Comparison of ENCODE assay signal across 20 mouse cellular contexts in genomic region chr1:41286221-41286620, GRCm38 (mm10).
DNase-seq lines count a peak whose midpoint lies in the region; ATAC-seq and TF ChIP-seq lines count a peak whose summit lies in the region.
"Had no signal": no experiment of that assay in that cellular context is flagged by ENCODE, and none has a peak within 500 bp of the region (broad histone marks: within the 10 kb centered on the region; RNA-seq: fewer than 3 reads in every experiment).

No protein-coding gene starts in this region.

- no peaks in the 10 kb centered on the region for H3K36me3 ChIP-seq in hindbrain, embryonic 15.5 days
- H3K36me3 ChIP-seq in hindbrain, embryonic 16.5 days (ENCODE audit: control insufficient read depth, insufficient read depth, low read length), result no peaks in the 10 kb centered on the region
- no peaks in the 10 kb centered on the region for H3K36me3 ChIP-seq in midbrain, postnatal 0 days (ENCODE audit: insufficient read depth, low read length)
- H3K36me3 ChIP-seq in midbrain, embryonic 15.5 days (replicated peaks), result no peaks in the 10 kb centered on the region
- H3K36me3 ChIP-seq: embryonic facial prominence, embryonic 12.5 days; embryonic facial prominence, embryonic 15.5 days; hindbrain, embryonic 12.5 days; intestine, embryonic 15.5 days had no signal

- peak; percentile 12 for DNase-seq in adrenal gland, postnatal 25 days
- DNase-seq in adrenal gland, adult 2 months, result no peak
- peak; percentile 34 to 63 for DNase-seq in cerebellum, postnatal 25 days
- no peak for DNase-seq in cerebellum, adult 11 months
- peak; percentile 46 for DNase-seq in midbrain, postnatal 0 days (ENCODE audit: low spot score)
- DNase-seq: adrenal gland, postnatal 10 days; gastrocnemius, postnatal 10 days; gastrocnemius, postnatal 36 days; kidney, adult 11 months; kidney, adult 8-10 months had no signal

- H3K4me1 ChIP-seq in hindbrain, embryonic 15.5 days (replicated peaks), result no peaks in the 10 kb centered on the region
- H3K4me1 ChIP-seq in hindbrain, embryonic 16.5 days (ENCODE audit: control insufficient read depth, insufficient read depth, low read depth, low read length), result no peaks in the 10 kb centered on the region
- no peaks in the 10 kb centered on the region for H3K4me1 ChIP-seq in midbrain, postnatal 0 days (ENCODE audit: insufficient read depth, low read length)
- H3K4me1 ChIP-seq in midbrain, embryonic 15.5 days, result no peaks in the 10 kb centered on the region
- H3K4me1 ChIP-seq: embryonic facial prominence, embryonic 12.5 days; embryonic facial prominence, embryonic 15.5 days; hindbrain, embryonic 12.5 days; intestine, embryonic 15.5 days had no signal

- no peak overlapping the region for H3K27ac ChIP-seq in hindbrain, embryonic 15.5 days (replicated peaks)
- no peak overlapping the region for H3K27ac ChIP-seq in hindbrain, embryonic 16.5 days (ENCODE audit: low read depth, low read length)
- no peak overlapping the region for H3K27ac ChIP-seq in midbrain, postnatal 0 days (ENCODE audit: low read depth, low read length)
- H3K27ac ChIP-seq in midbrain, embryonic 15.5 days, result no peak overlapping the region
- H3K27ac ChIP-seq: embryonic facial prominence, embryonic 12.5 days; embryonic facial prominence, embryonic 15.5 days; hindbrain, embryonic 12.5 days; intestine, embryonic 15.5 days had no signal

- H3K4me2 ChIP-seq in hindbrain, embryonic 15.5 days, result no peak overlapping the region
- H3K4me2 ChIP-seq in hindbrain, embryonic 16.5 days (ENCODE audit: low read length), result no peak overlapping the region
- no peak overlapping the region for H3K4me2 ChIP-seq in midbrain, postnatal 0 days (ENCODE audit: low read depth, low read length, poor library complexity, severe bottlenecking)
- no peak overlapping the region for H3K4me2 ChIP-seq in midbrain, embryonic 15.5 days
- H3K4me2 ChIP-seq: embryonic facial prominence, embryonic 12.5 days; embryonic facial prominence, embryonic 15.5 days; heart, embryonic 11.5 days; hindbrain, embryonic 12.5 days; intestine, embryonic 15.5 days had no signal

- 0 out of 2 replicates have a peak, but pooled peaks have one; percentile 23 for ATAC-seq in hindbrain, embryonic 15.5 days (ENCODE audit: low FRiP score, low read depth)
- no peak for ATAC-seq in hindbrain, embryonic 16.5 days
- ATAC-seq in midbrain, postnatal 0 days (ENCODE audit: low FRiP score), result no peak
- no peak for ATAC-seq in midbrain, embryonic 15.5 days (replicated peaks)
- ATAC-seq: activated CD4-positive, CD25-positive, alpha-beta regulatory T cell, adult 4 months; forebrain, embryonic 16.5 days; intestine, embryonic 15.5 days had no signal

- no peak for TF ChIP-seq CTCF in midbrain, postnatal 0 days (IDR thresholded peaks at IDR 0.05)

- 88% methylated on average over 9 of the region's 9 CpGs for WGBS in hindbrain, embryonic 15.5 days
- WGBS in hindbrain, embryonic 16.5 days, result 83% methylated on average over 9 of the region's 9 CpGs
- WGBS in midbrain, postnatal 0 days, result 92% methylated on average over 9 of the region's 9 CpGs
- 90% methylated on average over 9 of the region's 9 CpGs for WGBS in midbrain, embryonic 15.5 days

- H3K9ac ChIP-seq in hindbrain, embryonic 15.5 days, result no peak overlapping the region
- H3K9ac ChIP-seq in hindbrain, embryonic 16.5 days (ENCODE audit: low read depth, low read length), result no peak overlapping the region
- H3K9ac ChIP-seq in midbrain, postnatal 0 days (replicated peaks; ENCODE audit: low read length, poor library complexity, severe bottlenecking), result no peak overlapping the region
- H3K9ac ChIP-seq in midbrain, embryonic 15.5 days, result no peak overlapping the region
- H3K9ac ChIP-seq: embryonic facial prominence, embryonic 12.5 days; embryonic facial prominence, embryonic 15.5 days; hindbrain, embryonic 12.5 days; intestine, embryonic 15.5 days had no signal

- H3K27me3 ChIP-seq in hindbrain, embryonic 15.5 days, result no peaks in the 10 kb centered on the region
- no peaks in the 10 kb centered on the region for H3K27me3 ChIP-seq in hindbrain, embryonic 16.5 days (replicated peaks; ENCODE audit: control insufficient read depth, insufficient read depth, low read length)
- no peaks in the 10 kb centered on the region for H3K27me3 ChIP-seq in midbrain, postnatal 0 days (ENCODE audit: insufficient read depth, low read length)
- no peaks in the 10 kb centered on the region for H3K27me3 ChIP-seq in midbrain, embryonic 15.5 days (replicated peaks)
- H3K27me3 ChIP-seq: embryonic facial prominence, embryonic 12.5 days; embryonic facial prominence, embryonic 15.5 days; hindbrain, embryonic 12.5 days; intestine, embryonic 15.5 days had no signal

- H3K9me3 ChIP-seq in hindbrain, embryonic 15.5 days, result no peaks in the 10 kb centered on the region
- H3K9me3 ChIP-seq in hindbrain, embryonic 16.5 days (ENCODE audit: control insufficient read depth, low read length), result no peaks in the 10 kb centered on the region
- no peaks in the 10 kb centered on the region for H3K9me3 ChIP-seq in midbrain, postnatal 0 days (ENCODE audit: low read length)
- no peaks in the 10 kb centered on the region for H3K9me3 ChIP-seq in midbrain, embryonic 15.5 days
- H3K9me3 ChIP-seq: embryonic facial prominence, embryonic 12.5 days; embryonic facial prominence, embryonic 15.5 days; hindbrain, embryonic 12.5 days; intestine, embryonic 15.5 days had no signal

- no peak overlapping the region for H3K4me3 ChIP-seq in hindbrain, embryonic 15.5 days
- no peak overlapping the region for H3K4me3 ChIP-seq in hindbrain, embryonic 16.5 days (ENCODE audit: low read length)
- H3K4me3 ChIP-seq in midbrain, postnatal 0 days (ENCODE audit: low read depth, low read length), result no peak overlapping the region
- no peak overlapping the region for H3K4me3 ChIP-seq in midbrain, embryonic 15.5 days
- H3K4me3 ChIP-seq: embryonic facial prominence, embryonic 12.5 days; embryonic facial prominence, embryonic 15.5 days; hindbrain, embryonic 12.5 days; intestine, embryonic 15.5 days had no signal

Comparison
In these comparisons a context has a peak if more than half of its experiments do, and no peak if none do; other contexts are left out.
1. DNase-seq: peak in adrenal gland, postnatal 25 days (single experiment), cerebellum, postnatal 25 days (2 of 2) and midbrain, postnatal 0 days (single experiment); none in adrenal gland, adult 2 months (single experiment) and cerebellum, adult 11 months (single experiment).